Mouse (Mus musculus): Measurements from ENCODE around the gene Pdzd4.

Pdzd4 gene

GRCm38 (mm10) chrX:73785666-73786065, 39.1 kb downstream of the Pdzd4 start:
- DNase-seq (ENCODE audit: low spot score): no peak

GRCm38 (mm10) chrX:73782227-73782626, 42.5 kb downstream of the Pdzd4 start:
- no peak for DNase-seq (ENCODE audit: low spot score)

GRCm38 (mm10) chrX:73774802-73775483, 49.8 kb downstream of the Pdzd4 start:
- DNase-seq (ENCODE audit: low spot score): no peak

- DNase-seq (ENCODE audit: low spot score): no peak
Observed at GRCm38 (mm10) chrX:73774168-73774760, 50.5 kb downstream of the Pdzd4 start, which contains the start of gene Srpk3. Srpk3 (plus strand) TSS chrX:73774405.

DNA sequence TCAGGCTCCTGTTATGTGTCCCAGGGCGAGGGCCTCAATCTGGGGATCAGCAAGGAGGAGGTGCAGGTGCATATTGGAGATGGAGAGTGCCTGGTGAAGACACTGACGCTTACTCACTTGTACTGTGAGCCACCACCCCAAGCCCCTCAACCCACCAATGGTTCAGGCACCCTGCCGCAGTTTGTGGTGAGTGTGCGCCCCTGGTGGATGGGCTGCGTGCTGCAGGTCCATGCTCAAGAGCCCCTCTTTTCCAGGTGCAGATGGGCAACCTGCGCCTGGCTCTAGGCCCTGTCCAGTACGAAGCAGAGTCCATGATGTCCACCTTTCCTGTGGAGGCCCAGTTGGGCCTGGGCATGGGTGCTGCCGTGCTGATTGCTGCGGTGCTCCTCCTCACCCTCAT, 57.5 kb downstream of the Pdzd4 start:
- DNase-seq (ENCODE audit: low spot score): no peak

GRCm38 (mm10) chrX:73765311-73765710, 59.5 kb downstream of the Pdzd4 start:
- DNase-seq (ENCODE audit: low spot score): no peak

- no peak for DNase-seq (ENCODE audit: low spot score)
Observed at GRCm38 (mm10) chrX:73758611-73759290, 66.0 kb downstream of the Pdzd4 start.

DNA sequence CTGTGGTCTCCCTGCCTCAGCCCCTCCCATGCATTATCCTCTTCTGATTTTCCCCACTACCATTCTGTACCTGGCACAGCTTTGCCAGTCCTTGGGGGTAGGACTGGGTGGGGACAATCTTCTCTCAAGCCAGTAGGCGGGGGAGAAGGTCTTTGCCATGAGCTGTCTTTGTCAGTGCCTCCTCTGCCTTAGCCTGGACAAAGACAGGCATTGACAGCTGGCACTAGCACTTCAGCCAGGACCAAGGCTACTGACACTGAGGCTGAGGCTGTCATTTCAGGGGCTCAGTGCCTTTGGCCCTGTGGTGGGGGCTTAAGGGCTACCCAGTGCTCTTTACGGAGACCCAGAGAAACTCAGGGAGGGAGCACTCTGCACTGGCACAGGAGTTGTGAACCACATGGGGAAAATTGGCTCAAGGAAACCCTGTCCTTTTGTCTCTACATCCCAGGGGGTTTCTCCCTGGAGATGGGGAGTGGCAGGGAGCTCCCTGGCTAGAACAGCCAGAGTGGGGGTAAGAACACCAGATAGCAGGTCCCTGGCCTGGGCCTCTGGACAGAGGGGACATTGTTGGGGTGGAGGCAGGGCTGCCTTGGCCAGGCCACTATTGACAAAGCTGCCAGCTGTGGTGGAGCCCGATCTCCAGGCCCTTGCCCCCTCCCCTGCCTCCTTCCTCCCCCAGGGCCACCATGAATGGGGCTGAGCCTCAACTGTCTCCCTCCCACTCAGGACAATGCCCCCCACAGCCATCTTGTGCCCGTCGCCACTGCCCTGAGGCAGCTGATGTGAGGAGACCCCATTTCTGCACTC, 68.2 kb downstream of the Pdzd4 start, which contains the start of gene Plxnb3:
Plxnb3 (plus strand) TSS at position 757 of the 807 bp plus-strand sequence.
- no peak for DNase-seq (ENCODE audit: low spot score)

- DNase-seq (ENCODE audit: low spot score): no peak
Observed at GRCm38 (mm10) chrX:73748977-73749376, 75.8 kb downstream of the Pdzd4 start.

GRCm38 (mm10) chrX:73744774-73745481, 79.8 kb downstream of the Pdzd4 start:
- no peak for DNase-seq (ENCODE audit: low spot score)

Data from urinary bladder, postnatal 25 days (tissue).